Mouse (Mus musculus) right cerebral cortex, postnatal 4 days (tissue): ENCODE measurements at regions not wholly inside any gene's neighbourhood (a gene's known extent, or its start where the extent isn't known, plus 50 kb on each side); places are given as distances from the start of the nearest gene placed in this dataset.
A peak's percentile ranks its signal among the peaks of the same experiment; 100 is the strongest.

Experiments
- DNase-seq: peaks from one replicate; pipeline ENCODE4 v3.0.0-alpha.2; 2022

DNA sequence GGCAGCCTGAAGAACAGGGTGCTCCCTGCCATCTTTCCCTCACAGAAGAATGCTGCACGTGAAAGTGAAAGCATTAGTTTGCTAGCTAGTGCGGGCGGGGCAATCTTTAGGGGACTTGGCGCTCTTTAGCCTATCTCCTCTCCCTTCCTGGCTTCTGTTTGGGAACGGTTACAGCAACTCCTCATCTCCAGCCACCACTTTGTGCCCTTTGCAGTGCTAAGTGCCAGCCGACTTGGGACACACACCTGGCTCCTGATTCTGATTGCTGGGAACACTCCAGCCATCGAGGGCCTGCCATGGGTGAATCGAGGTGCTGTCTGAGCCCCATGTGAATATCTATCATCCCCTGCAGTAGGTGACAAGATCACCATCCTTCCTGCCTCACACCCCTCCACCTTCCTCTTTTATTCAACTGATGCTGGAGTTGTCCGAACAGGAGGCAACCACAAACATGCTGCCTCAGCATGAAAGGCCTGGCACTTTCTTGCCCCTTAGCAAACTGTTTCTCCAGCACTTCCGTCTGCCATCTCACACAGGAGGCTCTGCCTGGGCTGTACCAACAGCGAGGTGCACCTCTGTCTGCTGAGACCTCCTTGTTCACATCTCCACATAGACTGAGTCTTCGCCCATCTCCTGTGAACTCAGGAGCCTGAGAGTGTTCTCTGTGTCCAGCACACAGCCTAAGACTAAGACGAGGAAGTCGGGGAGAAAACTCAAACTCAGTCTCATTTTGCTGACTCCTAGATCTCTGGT, 66.2 kb upstream of the Glrp1 start:
- DNase-seq = no peak

DNA sequence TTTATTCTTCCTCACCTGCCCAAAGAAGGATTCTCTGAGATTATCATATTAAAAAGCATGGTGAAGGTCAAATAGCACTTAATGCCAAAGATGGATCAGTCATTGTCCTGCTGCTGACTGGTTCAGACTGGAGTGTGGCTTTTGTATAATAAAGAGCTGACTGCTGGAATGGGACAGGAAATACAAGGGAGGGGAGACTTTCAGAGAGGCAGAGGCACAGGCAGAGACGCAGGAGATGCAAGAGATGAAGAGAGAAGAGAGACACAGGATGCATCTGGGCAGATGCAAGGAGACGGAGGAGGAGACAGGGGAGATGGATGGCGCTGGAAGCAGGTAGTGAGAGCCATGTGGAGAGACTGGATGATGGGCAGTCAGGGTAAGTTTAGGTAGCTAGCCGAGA, 65.4 kb upstream of the Glrp1 start:
- DNase-seq = no peak

DNA sequence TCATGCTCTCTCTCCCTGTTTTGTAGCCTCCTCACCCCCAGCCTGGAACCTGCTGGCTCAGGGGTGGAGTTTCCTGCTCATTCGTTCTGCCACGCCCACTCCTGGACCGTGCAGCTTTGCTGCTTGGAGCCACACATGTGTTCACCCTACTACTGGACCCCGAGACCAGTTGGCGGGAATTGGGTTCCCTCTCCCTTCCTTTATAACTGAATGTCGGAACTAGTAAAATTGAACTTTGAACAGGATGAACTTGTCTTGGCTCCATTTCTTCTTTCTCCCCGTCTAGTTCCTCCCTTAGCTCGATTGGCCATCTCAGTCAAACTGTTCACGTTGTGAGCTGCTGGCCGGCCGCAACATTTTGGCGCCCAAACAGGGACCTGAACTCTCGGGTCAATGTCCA, 62.3 kb upstream of the Glrp1 start:
- DNase-seq = no peak

DNA sequence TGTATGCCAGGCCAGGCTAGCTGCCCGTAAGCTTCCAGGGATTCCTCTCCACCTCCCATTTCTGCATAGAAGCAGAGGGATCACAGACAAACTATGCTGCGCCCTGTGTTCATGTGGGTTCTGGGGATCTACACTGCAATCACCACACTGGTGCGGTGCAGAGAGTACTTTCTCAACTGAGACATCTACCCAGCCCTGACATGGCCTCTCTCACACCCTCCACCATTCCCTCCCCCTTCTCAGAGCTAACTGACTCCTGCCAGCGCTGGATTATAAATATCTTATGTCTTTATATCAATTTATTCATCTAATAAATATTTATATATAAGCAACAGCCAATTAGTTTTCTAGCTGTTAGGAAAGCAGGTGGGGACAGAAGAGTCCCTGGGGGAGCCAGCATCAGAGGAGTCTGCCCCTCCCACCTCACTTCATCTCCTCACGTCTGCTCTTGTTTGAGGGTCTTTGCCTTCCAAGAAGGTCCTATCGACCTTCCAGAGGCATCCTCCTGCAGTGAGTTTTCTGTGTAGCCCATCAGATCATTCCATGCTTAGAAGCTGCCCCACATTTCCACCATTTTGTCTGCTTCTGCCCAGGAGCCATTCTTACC, 58.7 kb upstream of the Glrp1 start:
- no peak for DNase-seq

DNA sequence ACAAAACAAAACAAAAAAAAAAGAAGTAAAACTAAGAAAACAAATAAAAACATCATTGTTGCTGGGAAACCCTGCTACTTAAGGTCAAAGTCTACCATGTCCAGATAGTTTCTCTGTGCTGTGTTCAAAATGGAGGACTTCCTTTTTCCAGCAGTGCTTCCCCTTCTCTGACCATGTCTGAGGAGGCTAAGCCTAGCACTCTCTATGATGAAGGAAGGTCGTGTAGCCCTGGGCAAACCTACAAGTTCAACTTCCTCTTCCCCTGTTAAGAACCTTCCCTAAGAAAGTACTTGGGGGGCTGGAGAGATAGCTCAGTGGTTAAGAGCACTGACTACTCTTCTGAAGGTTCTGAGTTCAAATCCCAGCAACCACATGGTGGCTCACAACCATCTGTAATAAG, 57.3 kb upstream of the Glrp1 start:
- no peak for DNase-seq

DNA sequence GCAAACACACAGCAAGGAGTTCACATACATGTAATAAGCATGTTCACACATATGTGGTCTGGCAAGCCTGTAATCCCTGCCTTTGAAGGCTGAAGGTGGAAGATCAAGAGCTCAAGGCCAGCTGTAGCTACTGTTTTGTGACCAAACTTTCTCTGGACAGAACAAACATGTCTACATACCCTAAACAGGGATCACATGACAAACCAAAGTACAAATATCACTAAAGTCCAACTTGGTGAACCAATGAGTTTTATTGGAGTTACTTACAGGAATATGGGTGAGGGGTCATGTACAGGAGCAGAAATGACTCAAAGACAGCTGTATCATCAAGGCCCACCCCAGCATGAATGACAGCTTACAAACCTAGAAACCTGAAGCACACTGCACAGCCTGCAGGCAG, 56.6 kb upstream of the Glrp1 start:
- DNase-seq = no peak

DNA sequence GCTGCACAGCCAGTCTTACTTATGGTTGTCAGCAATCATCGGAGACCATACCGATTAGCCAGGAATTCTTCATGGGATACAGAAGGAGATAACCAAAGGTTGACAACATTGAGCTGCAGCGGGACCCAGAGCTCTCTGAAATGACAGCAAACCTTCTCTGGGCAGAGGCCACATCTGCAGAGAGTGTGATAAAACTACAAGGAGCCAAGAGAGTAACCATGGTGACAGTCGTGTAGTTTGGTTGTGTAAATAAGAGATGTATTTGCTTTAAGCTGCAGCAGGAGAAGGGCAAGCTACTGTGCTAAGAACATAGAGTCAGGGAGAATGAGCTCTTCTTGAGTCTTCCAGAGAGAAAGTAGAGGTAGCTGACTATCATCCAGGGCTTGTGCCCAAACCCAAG, 55.0 kb upstream of the Glrp1 start:
- no peak for DNase-seq

DNA sequence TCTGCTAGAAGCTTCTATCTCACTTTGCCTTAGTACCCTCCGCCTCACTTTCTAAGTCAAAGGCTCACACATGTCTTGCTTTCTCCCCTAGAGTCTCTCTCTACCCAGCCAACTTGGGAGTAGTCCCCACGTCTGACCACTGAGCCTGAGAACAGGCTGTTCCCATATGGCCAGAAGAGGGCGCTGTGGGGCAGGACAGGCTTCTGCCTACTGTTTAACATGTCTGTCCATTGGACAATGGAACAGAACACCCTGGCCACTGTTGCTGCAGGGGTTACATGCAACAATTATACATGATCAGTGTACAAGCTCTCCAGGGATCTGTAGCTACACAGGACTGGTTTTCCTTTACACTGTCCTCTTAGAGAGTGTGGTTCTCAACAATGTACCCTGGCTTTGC, 52.5 kb upstream of the Glrp1 start:
- DNase-seq = peak; percentile 84

DNA sequence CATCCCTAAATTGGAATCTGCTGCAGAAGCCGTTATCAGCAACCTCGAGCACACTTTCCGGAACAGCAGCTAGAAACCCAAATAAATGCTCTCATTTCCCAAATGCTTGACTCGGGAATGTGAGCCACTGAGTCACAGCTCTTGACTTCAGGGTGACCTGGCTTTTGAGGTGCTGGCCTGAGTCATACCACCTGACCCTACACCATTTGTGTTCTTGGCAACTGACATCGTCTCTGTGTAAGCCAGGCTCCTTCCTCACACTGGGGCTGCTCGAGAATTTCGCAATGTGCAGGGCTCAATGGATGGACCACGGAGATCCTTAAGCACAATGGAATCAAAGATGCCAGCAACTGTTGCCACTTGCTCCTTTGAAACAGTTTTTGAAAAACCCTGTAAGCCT, 50.9 kb upstream of the Glrp1 start:
- no peak for DNase-seq
